Mouse (Mus musculus) heart, embryonic 15.5 days (tissue): Measurements from ENCODE around the gene Dusp1. TPM values are rescaled to one million over a fixed set of nuclear protein-coding genes. Genes with fewer than 3 reads are reported as not detected.

Experiments used
- ATAC-seq: fragments of 200-750 bp; cut with Nextera tagmentation; replicated peaks from 2 replicates; pipeline ENCODE4 v1.8.0; 2017; ENCODE audit warnings: low read depth, moderate TSS enrichment; ENCODE audit not compliant: insufficient number of reproducible peaks, insufficient read depth, low FRiP score
- H3K27ac ChIP-seq: fragments of 300-500 bp; sonication (generic); 2 replicates; pipeline ENCODE4 v1.5.1; 2015; ENCODE audit warnings: mild to moderate bottlenecking, inconsistent platforms
- H3K27me3 ChIP-seq: fragments of 300-500 bp; sonication (generic); 2 replicates; pipeline ENCODE4 v1.6.1; 2015; ENCODE audit warnings: inconsistent platforms
- H3K36me3 ChIP-seq: fragments of 300-500 bp; sonication (generic); 2 replicates; pipeline ENCODE4 v1.6.1; 2015; ENCODE audit warnings: mild to moderate bottlenecking, inconsistent platforms
- H3K4me1 ChIP-seq: fragments of 300-500 bp; sonication (generic); replicated peaks from 2 replicates; pipeline ENCODE4 v1.6.1; 2015; ENCODE audit warnings: inconsistent platforms
- H3K4me2 ChIP-seq: fragments of 300-500 bp; sonication (generic); 2 replicates; pipeline ENCODE4 v1.6.1; 2015; ENCODE audit warnings: inconsistent platforms, mild to moderate bottlenecking, moderate library complexity
- H3K4me3 ChIP-seq: fragments of 300-500 bp; sonication (generic); 2 replicates; pipeline ENCODE4 v1.5.1; 2015; ENCODE audit warnings: mild to moderate bottlenecking, inconsistent platforms
- H3K9ac ChIP-seq: fragments of 300-500 bp; sonication (generic); 2 replicates; pipeline ENCODE4 v1.6.1; 2015; ENCODE audit warnings: mild to moderate bottlenecking, inconsistent platforms
- H3K9me3 ChIP-seq: fragments of 300-500 bp; sonication (generic); replicated peaks from 2 replicates; pipeline ENCODE4 v1.6.1; 2016; ENCODE audit warnings: inconsistent platforms
- WGBS: fragments of 180-500 bp; shearing (Covaris S2); methylation state at CpG from one replicate; pipeline ENCODE4 v1.1.7; 2015; ENCODE audit warnings: mixed read lengths; 5-methylcytosine and 5-hydroxymethylcytosine counted together
- polyA plus RNA-seq: library from polyadenylated mRNA; unstranded; fragments of >200 nt; fragmentation: Nextera tagmentation; extraction: Ambion mirVana; gene quantifications from 2 replicates; pipeline ENCODE4 v1.2.1, GENCODE M21; 2015

The Dusp1 gene
- polyA plus RNA-seq, 1 experiment from 2014 or later, result 30.8 TPM

GRCm38 (mm10) chr17:26562292-26562691, 364 bp upstream of the Dusp1 start:
- no peaks in the 10 kb centered on the region for H3K9me3 ChIP-seq
- peak overlapping the region; percentile 79; the same call in 1 of the 2 replicates for H3K27ac ChIP-seq

DNA sequence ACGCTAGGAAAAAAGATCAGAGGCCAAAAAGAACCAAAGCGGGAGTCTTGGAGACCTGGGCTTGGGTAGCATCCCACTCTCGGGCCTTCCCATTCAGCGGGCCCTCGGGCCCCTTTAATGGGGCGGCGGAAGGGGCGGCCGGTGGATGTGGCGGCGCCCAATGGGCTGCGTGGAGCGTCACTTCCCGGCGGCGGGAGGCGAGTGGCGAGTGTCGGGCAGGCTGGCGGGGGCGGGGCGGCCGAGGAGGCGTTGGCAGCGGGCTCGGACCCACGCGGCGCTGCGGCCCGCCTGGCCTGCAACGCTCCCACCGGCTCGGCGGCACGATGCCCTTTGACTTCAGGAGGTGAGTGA, 663 bp downstream of the Dusp1 start, which contains the start of gene Ergic1:
Gene Ergic1, plus strand, starts transcription at position 200 of the 351 bp plus-strand sequence.
- Histone ChIP-seq H3K4me2 (peak within 1 kb of the TSS; percentile 94), H3K27me3 (no peaks in the 10 kb centered on the region), H3K27ac (peak within 1 kb of the TSS; percentile 79), H3K36me3 (0 out of 2 replicates have a peak, but pooled peaks cover 5% of the 10 kb centered on the region), H3K4me1 (peaks cover 26% of the 10 kb centered on the region), H3K9ac (peak within 1 kb of the TSS; percentile 85), H3K4me3 (peak within 1 kb of the TSS; percentile 90), H3K9me3 (no peaks in the 10 kb centered on the region)
- under 1% methylated on average over 36 of the region's 36 CpGs for whole genome bisulfite sequencing
- ATAC-seq, result peak; percentile 89

More at GRCm38 (mm10) chr17:26562292-26562691, 364 bp upstream of the Dusp1 start:
- ATAC-seq, result no peak
- peak overlapping the region; percentile 90 for H3K4me3 ChIP-seq
- WGBS, result 65% methylated on average over 4 of the region's 4 CpGs
- 0 out of 2 replicates have a peak, but pooled peaks cover 5% of the 10 kb centered on the region for H3K36me3 ChIP-seq
- peaks cover 26% of the 10 kb centered on the region for H3K4me1 ChIP-seq
- H3K9ac ChIP-seq, result peak overlapping the region; percentile 85
- H3K27me3 ChIP-seq, result no peaks in the 10 kb centered on the region
- H3K4me2 ChIP-seq, result peak overlapping the region; percentile 94

- ATAC-seq, result no peak
- H3K27ac ChIP-seq, result peak overlapping the region; percentile 79
- no peaks in the 10 kb centered on the region for H3K9me3 ChIP-seq
- WGBS, result 29% methylated on average over 9 of the region's 9 CpGs
- H3K4me1 ChIP-seq, result peaks cover 26% of the 10 kb centered on the region
- H3K36me3 ChIP-seq, result 0 out of 2 replicates have a peak, but pooled peaks cover 3% of the 10 kb centered on the region
- no peaks in the 10 kb centered on the region for H3K27me3 ChIP-seq
- peak overlapping the region; percentile 85 for H3K9ac ChIP-seq
- H3K4me2 ChIP-seq, result peak overlapping the region; percentile 94
- peak overlapping the region; percentile 90 for H3K4me3 ChIP-seq
Observed at GRCm38 (mm10) chr17:26560526-26561289, 1.2 kb downstream of the Dusp1 start.

DNA sequence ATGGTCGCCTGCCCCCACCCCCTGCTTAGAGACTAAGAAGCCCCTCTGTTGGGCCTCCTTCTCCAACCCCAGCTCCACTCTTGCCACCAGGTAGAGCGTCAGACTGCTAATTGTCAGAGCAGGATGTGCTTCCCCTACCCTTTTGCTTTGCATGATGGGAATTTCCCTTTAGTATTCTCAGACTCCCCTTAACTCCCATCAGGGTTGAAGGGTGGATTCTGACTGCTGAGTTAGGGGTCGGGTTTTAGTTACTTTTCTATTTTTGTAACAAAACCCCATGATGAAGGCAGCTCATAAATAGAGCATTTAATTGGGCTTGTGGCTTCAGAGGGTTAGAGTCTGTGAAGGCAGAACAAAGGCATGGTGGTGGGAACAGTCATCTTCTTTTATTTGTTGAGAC, 8.9 kb downstream of the Dusp1 start:
- 67% methylated on average over 3 of the region's 3 CpGs for WGBS

GRCm38 (mm10) chr17:26551104-26551503, 10.8 kb downstream of the Dusp1 start:
- H3K9ac ChIP-seq, result no peak overlapping the region
- H3K36me3 ChIP-seq, result no peaks in the 10 kb centered on the region
- H3K4me2 ChIP-seq, result no peak overlapping the region
- no peak overlapping the region for H3K4me3 ChIP-seq
- no peaks in the 10 kb centered on the region for H3K27me3 ChIP-seq
- WGBS, result 87% methylated on average over 6 of the region's 6 CpGs
- no peak overlapping the region for H3K27ac ChIP-seq
- H3K4me1 ChIP-seq, result peaks cover 13% of the 10 kb centered on the region
- no peak for ATAC-seq
- H3K9me3 ChIP-seq, result no peaks in the 10 kb centered on the region

More for the DNA sequence above, 8.9 kb downstream of the Dusp1 start:
- Histone ChIP-seq H3K27me3 (no peaks in the 10 kb centered on the region), H3K9me3 (no peaks in the 10 kb centered on the region), H3K27ac (no peak overlapping the region), H3K4me1 (peaks cover 13% of the 10 kb centered on the region), H3K4me3 (no peak overlapping the region), H3K36me3 (no peaks in the 10 kb centered on the region), H3K9ac (no peak overlapping the region), H3K4me2 (no peak overlapping the region)
- ATAC-seq, result no peak

DNA sequence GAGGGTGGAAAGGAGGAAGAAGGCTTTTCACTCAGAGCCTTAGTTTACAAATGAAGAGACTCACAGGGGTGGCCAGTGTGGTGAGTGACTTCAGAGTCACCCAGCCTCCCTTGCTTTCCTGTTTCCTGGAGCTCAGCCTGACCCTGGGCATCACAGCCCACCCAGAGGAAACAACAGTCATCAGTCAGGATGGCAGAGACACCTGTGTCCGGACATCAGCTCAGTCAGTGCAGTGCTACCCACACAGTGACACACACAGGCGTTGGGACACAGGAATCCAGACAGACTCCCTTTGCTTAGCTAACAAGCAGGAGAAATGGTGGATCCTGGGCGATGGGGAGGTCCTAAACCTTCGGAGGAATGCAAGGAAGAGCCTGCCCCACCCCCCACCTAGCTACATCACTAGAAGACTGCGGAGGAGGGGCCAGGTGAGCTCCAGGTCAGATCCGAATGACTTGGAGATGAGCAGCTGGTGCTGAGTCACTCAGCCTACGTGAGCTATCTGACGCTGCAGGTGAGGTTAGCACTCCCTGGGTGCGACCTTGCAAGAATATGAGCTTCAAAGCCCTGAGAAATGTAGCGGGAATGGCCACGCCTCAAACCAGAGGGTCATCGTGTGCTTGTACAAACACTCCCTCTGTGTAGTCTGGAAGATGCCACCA, 12.6 kb downstream of the Dusp1 start:
- H3K27me3 ChIP-seq, result no peaks in the 10 kb centered on the region
- no peak overlapping the region for H3K9ac ChIP-seq
- no peaks in the 10 kb centered on the region for H3K36me3 ChIP-seq
- H3K4me1 ChIP-seq, result peaks cover 20% of the 10 kb centered on the region
- peak overlapping the region; percentile 26; the same call in 1 of the 2 replicates for H3K27ac ChIP-seq
- no peak overlapping the region for H3K4me2 ChIP-seq
- no peak overlapping the region for H3K4me3 ChIP-seq
- no peak for ATAC-seq
- 25% methylated on average over 12 of the region's 12 CpGs for WGBS
- H3K9me3 ChIP-seq, result no peaks in the 10 kb centered on the region

DNA sequence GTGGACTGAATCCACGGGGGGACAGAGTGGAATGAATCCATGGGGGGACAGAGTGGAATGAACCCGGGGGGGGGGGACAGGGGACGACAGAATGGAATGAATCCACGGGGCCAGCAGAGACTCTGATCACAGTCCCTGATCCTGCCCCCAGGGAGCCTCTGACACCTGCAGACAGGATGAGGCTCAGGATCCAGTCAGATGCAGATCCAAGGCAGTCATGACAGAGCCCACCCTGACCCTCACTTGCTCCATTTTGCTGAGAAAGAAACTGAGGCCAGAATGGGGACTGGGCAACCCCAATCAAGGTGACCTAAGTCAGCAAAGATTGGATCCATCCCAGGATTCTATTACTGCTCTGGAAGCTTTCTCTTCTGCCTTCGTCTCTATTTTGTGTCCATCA, 13.4 kb downstream of the Dusp1 start:
- no peaks in the 10 kb centered on the region for H3K36me3 ChIP-seq
- 16% methylated on average over 4 of the region's 5 CpGs for WGBS
- H3K27ac ChIP-seq, result peak overlapping the region; percentile 26; the same call in 1 of the 2 replicates
- H3K9me3 ChIP-seq, result no peaks in the 10 kb centered on the region
- no peak overlapping the region for H3K4me3 ChIP-seq
- H3K4me1 ChIP-seq, result peaks cover 21% of the 10 kb centered on the region
- no peaks in the 10 kb centered on the region for H3K27me3 ChIP-seq
- no peak overlapping the region for H3K9ac ChIP-seq
- no peak overlapping the region for H3K4me2 ChIP-seq
- no peak for ATAC-seq

GRCm38 (mm10) chr17:26547771-26548170, 14.2 kb downstream of the Dusp1 start:
- ATAC-seq, result peak; percentile 81
- Histone ChIP-seq H3K4me1 (peaks cover 21% of the 10 kb centered on the region), H3K27me3 (no peaks in the 10 kb centered on the region), H3K36me3 (no peaks in the 10 kb centered on the region), H3K4me3 (no peak overlapping the region), H3K4me2 (no peak overlapping the region; the same call in 1 of the 2 replicates), H3K9ac (no peak overlapping the region), H3K27ac (peak overlapping the region; percentile 75), H3K9me3 (no peaks in the 10 kb centered on the region)
- WGBS, result 38% methylated on average over 7 of the region's 7 CpGs

DNA sequence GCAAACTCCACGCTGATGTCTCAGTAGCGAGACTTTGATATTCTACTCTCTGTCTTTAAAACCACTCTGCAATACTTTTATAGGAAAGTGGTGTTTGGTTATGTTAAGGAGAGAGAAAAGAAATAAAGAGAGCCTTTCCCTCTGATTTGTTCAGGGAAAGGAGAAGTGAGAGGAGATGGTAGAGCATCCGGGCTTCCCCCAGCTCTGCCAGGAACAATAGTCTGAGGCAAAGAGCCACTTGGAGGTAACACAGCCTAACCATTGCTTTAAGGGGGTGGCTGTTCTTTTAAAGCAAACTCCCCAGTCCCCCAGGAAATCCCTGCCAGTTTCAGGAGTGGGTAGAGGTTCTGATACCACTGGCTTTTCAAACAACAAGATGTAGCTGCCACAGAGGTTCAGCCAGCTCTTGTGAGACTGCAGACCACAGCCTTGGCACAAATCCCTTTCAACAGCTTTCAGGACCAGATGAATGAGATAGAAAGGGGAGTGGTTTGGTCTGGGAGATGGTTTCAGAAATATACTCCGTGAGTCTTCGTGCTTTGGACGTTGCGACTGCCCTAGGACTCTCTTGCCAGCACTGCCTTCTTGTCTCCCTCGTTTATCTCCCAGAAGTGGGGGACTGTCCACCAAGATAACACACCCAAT, 17.5 kb downstream of the Dusp1 start:
- no peak overlapping the region for H3K4me3 ChIP-seq
- H3K9me3 ChIP-seq, result no peaks in the 10 kb centered on the region
- 0 out of 2 replicates have a peak overlapping the region, but pooled peaks have one; percentile 24 for H3K27ac ChIP-seq
- H3K27me3 ChIP-seq, result no peaks in the 10 kb centered on the region
- H3K9ac ChIP-seq, result 0 out of 2 replicates have a peak overlapping the region, but pooled peaks have one; percentile 25
- 41% methylated on average over 8 of the region's 8 CpGs for WGBS
- no peak overlapping the region for H3K4me2 ChIP-seq
- peaks cover 16% of the 10 kb centered on the region for H3K4me1 ChIP-seq
- no peak for ATAC-seq
- H3K36me3 ChIP-seq, result no peaks in the 10 kb centered on the region

DNA sequence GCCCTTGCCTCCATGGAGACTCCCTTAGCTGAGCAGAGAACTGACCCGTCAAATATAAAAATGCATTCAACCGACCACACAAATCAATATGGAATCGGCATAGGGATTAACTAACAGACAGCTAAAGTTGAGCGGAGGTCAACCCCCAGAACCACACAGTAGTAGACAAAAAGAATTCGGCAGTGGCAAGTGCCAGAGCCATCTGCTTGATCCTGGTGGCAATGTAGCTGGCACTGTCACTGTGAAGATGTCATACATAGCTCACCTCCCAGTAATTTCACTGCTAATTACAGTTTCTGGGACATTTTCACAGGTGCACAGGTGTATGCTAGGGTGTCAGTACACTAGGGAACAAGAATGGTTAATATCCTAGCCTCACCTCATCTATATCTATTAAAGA, 21.8 kb downstream of the Dusp1 start:
- Histone ChIP-seq H3K4me3 (no peak overlapping the region), H3K4me1 (peaks cover 18% of the 10 kb centered on the region), H3K9me3 (no peaks in the 10 kb centered on the region), H3K4me2 (no peak overlapping the region), H3K9ac (no peak overlapping the region), H3K36me3 (no peaks in the 10 kb centered on the region), H3K27me3 (no peaks in the 10 kb centered on the region), H3K27ac (no peak overlapping the region)
- WGBS, result 86% methylated on average over 5 of the region's 5 CpGs
- ATAC-seq, result no peak
